Mouse (Mus musculus) C2C12 (cell line): ENCODE measurements around the gene Gm17720.

Experiments
- CEBPB ChIP-seq: IDR thresholded peaks from one replicate; pipeline ENCODE4 v1.6.1; 2011; ENCODE audit warnings: low read depth, mild to moderate bottlenecking, control low read depth, moderate library complexity
- CTCF ChIP-seq: IDR thresholded peaks from one replicate; pipeline ENCODE4 v1.5.1; 2011; ENCODE audit not compliant: control insufficient read depth, insufficient read depth, insufficient read length
- FOSL1 ChIP-seq: IDR thresholded peaks from one replicate; pipeline ENCODE4 v1.8.0; 2011; ENCODE audit warnings: mild to moderate bottlenecking, low read length; ENCODE audit not compliant: poor library complexity, insufficient read depth, severe bottlenecking
- USF1 ChIP-seq: IDR thresholded peaks from one replicate; pipeline ENCODE4 v1.6.1; 2011; ENCODE audit warnings: low read depth, mild to moderate bottlenecking, control low read depth, moderate library complexity

DNA sequence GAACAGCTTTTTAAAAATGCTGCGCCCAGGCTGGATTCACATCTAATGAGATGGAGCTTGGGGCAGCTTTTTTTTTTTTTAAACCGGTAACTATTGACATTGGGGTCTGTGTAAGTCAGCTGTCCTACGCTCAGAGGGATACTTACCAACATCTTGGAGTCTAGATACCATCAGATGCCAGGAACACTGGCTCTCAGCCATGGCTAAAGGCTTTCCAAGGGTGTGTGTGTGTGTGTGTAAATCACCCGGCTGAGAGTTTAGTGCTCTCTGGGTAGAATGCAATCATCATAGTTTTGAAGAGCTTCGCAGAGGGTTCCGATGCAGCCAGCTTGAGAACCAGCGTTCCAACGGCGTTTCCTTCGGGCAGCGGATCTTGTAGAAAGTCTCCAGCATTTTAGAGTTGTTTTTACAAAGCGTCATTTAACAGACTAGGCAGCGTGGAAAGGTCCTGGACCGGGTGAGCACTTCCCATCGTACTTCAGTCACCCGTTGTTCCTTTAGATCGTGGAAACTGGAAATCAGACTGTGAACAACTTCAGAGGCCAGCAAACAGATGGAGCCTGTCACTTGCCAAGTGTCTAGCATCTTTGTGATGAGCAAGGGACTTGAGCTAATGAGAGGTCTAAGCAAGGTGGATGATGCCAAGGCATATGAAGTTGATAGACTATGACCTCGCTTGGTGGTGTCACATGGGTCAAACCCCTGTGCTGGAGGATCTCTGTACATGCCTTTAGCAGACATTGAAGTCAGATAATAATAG, 37.8 kb downstream of the Gm17720 start:
- TF ChIP-seq CTCF (no peak), CEBPB (no peak), USF1 (no peak), FOSL1 (no peak)
